Mouse (Mus musculus) lung, embryonic 16.5 days (tissue): ENCODE data around the gene Crtac1. TPM values are rescaled to one million over a fixed set of nuclear protein-coding genes. Genes with fewer than 3 reads are reported as not detected.

Source experiments
- ATAC-seq: fragments of 200-750 bp; cut with Nextera tagmentation; 2 replicates; pipeline ENCODE4 v1.8.0; 2017; ENCODE audit warnings: low read depth, mild to moderate bottlenecking, moderate library complexity
- H3K27ac ChIP-seq: fragments of 300-500 bp; sonication (generic); 2 replicates; pipeline ENCODE4 v1.5.1; 2014; ENCODE audit warnings: mild to moderate bottlenecking, control low read depth, low read length
- H3K27me3 ChIP-seq: fragments of 300-500 bp; sonication (generic); 2 replicates; pipeline ENCODE4 v1.6.1; 2014; ENCODE audit warnings: low read depth, low read length, mixed read lengths; ENCODE audit not compliant: control insufficient read depth, insufficient read depth
- H3K36me3 ChIP-seq: fragments of 300-500 bp; sonication (generic); 2 replicates; pipeline ENCODE4 v1.6.1; 2014; ENCODE audit warnings: low read length; ENCODE audit not compliant: control insufficient read depth, insufficient read depth
- H3K4me1 ChIP-seq: fragments of 300-500 bp; sonication (generic); replicated peaks from 2 replicates; pipeline ENCODE4 v1.6.1; 2014; ENCODE audit warnings: low read length, mixed read lengths; ENCODE audit not compliant: control insufficient read depth, insufficient read depth
- H3K4me2 ChIP-seq: fragments of 300-500 bp; sonication (generic); 2 replicates; pipeline ENCODE4 v1.6.1; 2014; ENCODE audit warnings: low read depth, low read length, control low read depth
- H3K4me3 ChIP-seq: fragments of 300-500 bp; sonication (generic); 2 replicates; pipeline ENCODE4 v1.5.1; 2014; ENCODE audit warnings: mild to moderate bottlenecking, low read length, control low read depth
- H3K9ac ChIP-seq: fragments of 300-500 bp; sonication (generic); 2 replicates; pipeline ENCODE4 v1.6.1; 2014; ENCODE audit warnings: low read length, control low read depth
- H3K9me3 ChIP-seq: fragments of 300-500 bp; sonication (generic); 2 replicates; pipeline ENCODE4 v1.6.1; 2016; ENCODE audit warnings: low read length; ENCODE audit not compliant: control insufficient read depth
- WGBS: fragments of 180-500 bp; shearing (Covaris S2); extraction: QIAGEN DNeasy Blood & Tissue Kit; methylation state at CpG from one replicate; pipeline ENCODE4 v1.1.7; 2014; 5-methylcytosine and 5-hydroxymethylcytosine counted together
- polyA plus RNA-seq: library from polyadenylated mRNA; unstranded; fragments of >200 nt; fragmentation: Nextera tagmentation; extraction: Ambion mirVana; gene quantifications from 2 replicates; pipeline ENCODE4 v1.2.1, GENCODE M21; 2015

Crtac1 gene
- polyA plus RNA-seq, 1 experiment from 2014 or later: 1.0 TPM

DNA sequence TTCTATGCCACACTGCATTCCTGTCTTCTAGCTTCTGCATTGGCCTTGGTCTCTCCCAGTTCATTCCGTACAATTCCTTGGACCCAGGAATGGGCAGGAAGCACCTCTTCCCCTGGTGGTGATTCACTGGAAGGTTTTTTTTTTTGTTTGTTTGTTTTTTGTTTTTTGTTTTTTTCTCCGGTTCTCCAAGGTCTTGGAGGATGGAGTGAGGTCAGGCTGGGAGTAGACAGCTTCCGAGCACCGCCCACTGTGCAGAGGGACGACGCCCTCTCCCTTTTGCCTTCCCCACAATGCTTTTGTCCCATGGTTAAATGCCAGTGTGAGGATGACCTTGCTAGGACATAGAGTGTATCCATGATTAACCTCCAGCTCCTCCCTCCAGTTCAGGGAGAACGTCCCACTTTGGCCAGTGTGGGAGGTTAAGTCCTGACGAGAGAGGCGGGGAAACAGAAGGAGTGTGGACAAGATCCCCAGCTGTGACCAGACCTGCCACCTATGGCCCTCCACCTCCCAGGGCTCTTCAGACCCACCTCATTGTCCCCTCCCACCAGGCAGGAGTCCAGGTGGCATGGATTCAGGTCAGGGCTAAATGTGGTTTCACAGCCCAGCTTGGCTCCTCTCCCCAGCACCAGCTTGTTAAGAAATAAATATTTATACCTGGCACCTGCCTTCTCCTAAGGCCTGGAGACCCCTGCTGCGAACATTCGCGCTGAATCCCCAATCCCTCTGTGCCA is 109.1 kb downstream of the Crtac1 start:
- Histone ChIP-seq H3K4me3 (no peak overlapping the region), H3K4me2 (no peak overlapping the region), H3K9ac (no peak overlapping the region), H3K36me3 (no peaks in the 10 kb centered on the region), H3K4me1 (no peaks in the 10 kb centered on the region), H3K27me3 (peaks cover 2% of the 10 kb centered on the region; the same call in 1 of the 2 replicates), H3K9me3 (no peaks in the 10 kb centered on the region), H3K27ac (no peak overlapping the region)
- no peak for ATAC-seq
- WGBS: 49% methylated on average over 12 of the region's 12 CpGs

DNA sequence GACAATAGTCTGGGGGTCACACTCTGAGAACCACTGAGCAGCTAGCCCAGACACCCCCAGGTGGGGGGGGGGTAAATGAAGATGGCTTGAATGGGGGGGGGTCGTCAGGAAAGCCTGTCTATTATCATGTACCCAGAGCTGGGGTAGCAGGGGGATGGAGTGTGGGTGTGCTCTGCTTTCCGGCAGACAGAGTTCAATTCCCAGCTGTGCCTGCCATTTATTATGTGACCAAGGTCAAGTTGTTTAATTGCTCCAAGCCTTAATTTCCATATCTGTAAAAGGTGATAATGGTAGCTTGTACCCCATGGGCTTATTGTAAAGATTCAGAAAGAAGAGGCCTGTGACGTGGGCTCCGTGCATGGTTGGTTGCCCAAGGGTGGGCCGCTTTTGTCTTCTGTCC is 109.6 kb downstream of the Crtac1 start:
- H3K4me1 ChIP-seq: 0 out of 2 replicates have a peak, but pooled peaks cover under 1% of the 10 kb centered on the region
- H3K27ac ChIP-seq: no peak overlapping the region
- H3K36me3 ChIP-seq: no peaks in the 10 kb centered on the region
- no peak overlapping the region for H3K4me3 ChIP-seq
- H3K9ac ChIP-seq: no peak overlapping the region
- no peak for ATAC-seq
- WGBS: 49% methylated on average over 5 of the region's 5 CpGs
- H3K9me3 ChIP-seq: no peaks in the 10 kb centered on the region
- no peak overlapping the region for H3K4me2 ChIP-seq
- peaks cover 2% of the 10 kb centered on the region; the same call in 1 of the 2 replicates for H3K27me3 ChIP-seq

DNA sequence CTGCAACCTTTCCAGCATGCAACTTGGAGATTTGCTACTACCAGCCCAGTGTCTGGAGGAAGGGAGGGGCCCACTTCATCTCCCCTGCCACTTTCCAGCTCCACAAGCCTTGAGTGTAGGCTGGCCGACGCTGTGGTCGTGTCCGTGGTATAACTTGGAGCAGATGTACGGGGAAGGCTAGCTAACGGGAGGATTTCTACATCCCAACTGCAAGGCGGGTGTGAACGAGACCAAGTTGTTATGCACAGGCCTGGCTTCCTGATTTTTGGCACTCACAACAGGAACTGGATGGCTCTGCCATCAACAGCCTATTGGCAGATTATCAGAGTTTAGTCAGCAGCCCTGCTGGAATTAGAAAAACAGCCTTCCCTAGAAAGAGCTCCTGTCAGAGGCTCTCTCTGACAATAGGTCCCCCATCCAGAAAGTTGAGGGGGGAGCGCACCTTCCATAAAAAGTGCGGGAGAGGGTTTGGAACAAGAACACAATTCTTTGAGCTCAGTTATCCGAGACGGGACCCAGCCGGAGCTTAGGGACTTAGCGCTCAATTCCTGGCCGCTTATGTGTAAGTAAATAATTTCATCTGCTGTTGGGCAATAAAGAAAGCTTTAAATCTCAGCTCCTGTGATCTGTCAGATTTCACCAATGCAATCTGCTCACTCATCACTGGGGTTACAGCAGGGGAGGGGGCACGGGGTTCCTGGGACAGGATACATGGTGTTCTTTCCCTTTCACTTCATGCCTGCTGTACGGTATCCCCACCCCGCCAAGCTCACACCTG is 113.7 kb downstream of the Crtac1 start:
- Histone ChIP-seq H3K4me1 (peaks cover 10% of the 10 kb centered on the region; the same call in 1 of the 2 replicates), H3K36me3 (no peaks in the 10 kb centered on the region), H3K4me2 (no peak overlapping the region), H3K9ac (no peak overlapping the region), H3K4me3 (no peak overlapping the region), H3K27me3 (peaks cover 2% of the 10 kb centered on the region; the same call in 1 of the 2 replicates), H3K9me3 (no peaks in the 10 kb centered on the region), H3K27ac (no peak overlapping the region)
- peak; percentile 67 for ATAC-seq
- 34% methylated on average over 18 of the region's 18 CpGs for WGBS

DNA sequence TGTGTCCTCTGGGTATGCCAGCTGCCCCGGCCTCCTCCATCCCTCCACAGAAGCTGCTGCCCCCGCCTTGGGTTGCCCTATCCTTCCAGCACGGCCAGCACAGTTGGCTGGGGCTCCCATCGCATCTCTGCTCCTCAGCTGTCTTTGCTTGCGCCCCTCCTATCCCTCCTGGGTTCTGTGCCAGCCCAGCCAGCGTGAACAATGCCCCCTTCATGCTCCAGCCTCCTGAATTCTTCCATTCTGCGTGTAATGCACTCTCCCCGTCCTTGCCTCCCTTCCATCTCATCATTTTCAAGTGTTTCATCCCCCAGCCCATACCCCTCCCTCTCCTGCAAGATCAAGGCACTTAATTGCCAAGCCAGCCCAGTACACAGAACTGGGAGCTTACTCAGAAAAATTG is 114.6 kb downstream of the Crtac1 start:
- peaks cover 10% of the 10 kb centered on the region; the same call in 1 of the 2 replicates for H3K4me1 ChIP-seq
- ATAC-seq: no peak
- H3K9me3 ChIP-seq: no peaks in the 10 kb centered on the region
- 0 out of 2 replicates have a peak overlapping the region, but pooled peaks have one; percentile 13 for H3K27ac ChIP-seq
- no peak overlapping the region for H3K4me3 ChIP-seq
- no peak overlapping the region for H3K4me2 ChIP-seq
- H3K36me3 ChIP-seq: no peaks in the 10 kb centered on the region
- no peak overlapping the region for H3K9ac ChIP-seq
- 52% methylated on average over 8 of the region's 8 CpGs for WGBS
- peaks cover 2% of the 10 kb centered on the region; the same call in 1 of the 2 replicates for H3K27me3 ChIP-seq

DNA sequence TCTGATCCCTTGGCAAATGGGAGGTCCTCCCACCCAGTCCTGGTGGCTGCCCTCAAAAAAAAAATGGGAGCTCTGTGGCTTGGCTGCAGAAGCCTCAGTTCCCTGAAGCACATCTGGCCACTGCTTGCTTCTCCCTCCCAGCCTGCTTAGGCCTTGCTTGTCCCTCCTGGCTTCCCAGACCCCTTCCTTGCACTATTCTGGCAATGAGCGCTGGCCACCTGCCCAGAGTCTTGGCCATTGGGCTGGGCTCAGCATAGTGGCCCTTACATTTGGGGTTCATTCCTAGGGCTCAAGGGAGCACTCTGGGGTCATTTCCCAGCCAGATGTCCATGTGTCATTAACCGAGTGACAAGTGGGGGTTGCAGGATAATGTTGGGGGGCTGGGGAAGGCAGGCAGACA is 115.1 kb downstream of the Crtac1 start:
- Histone ChIP-seq H3K4me3 (no peak overlapping the region), H3K36me3 (no peaks in the 10 kb centered on the region), H3K9me3 (no peaks in the 10 kb centered on the region), H3K27me3 (peaks cover 2% of the 10 kb centered on the region; the same call in 1 of the 2 replicates), H3K4me2 (no peak overlapping the region), H3K4me1 (peaks cover 10% of the 10 kb centered on the region; the same call in 1 of the 2 replicates), H3K27ac (no peak overlapping the region), H3K9ac (no peak overlapping the region)
- WGBS: 72% methylated on average over 2 of the region's 2 CpGs
- peak; percentile 57 for ATAC-seq

DNA sequence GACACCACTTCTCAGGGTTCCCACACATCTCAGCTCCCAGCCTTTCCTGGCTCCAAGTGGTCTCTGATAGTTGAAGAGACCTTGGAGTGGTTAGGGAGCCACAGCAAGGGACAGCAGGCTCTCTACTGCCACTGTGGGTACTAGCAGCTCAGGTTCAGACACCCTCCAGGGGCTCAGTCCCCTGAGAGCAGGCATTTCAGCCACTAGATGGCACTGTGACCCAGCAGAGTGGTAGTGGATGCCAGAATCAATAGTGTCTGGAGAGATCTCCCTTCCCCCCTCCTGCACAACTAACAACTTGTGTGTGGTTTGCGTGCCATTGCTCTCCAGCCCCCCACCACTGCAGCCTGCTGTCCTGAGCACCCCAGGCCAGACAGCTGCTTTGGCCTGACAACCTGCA is 115.7 kb downstream of the Crtac1 start:
- no peaks in the 10 kb centered on the region for H3K36me3 ChIP-seq
- H3K27me3 ChIP-seq: peaks cover 2% of the 10 kb centered on the region; the same call in 1 of the 2 replicates
- 6% methylated on average over 1 of the region's 1 CpGs for WGBS
- H3K4me3 ChIP-seq: no peak overlapping the region
- H3K4me1 ChIP-seq: peaks cover 10% of the 10 kb centered on the region; the same call in 1 of the 2 replicates
- ATAC-seq: peak; percentile 64
- no peak overlapping the region for H3K9ac ChIP-seq
- H3K27ac ChIP-seq: no peak overlapping the region
- H3K9me3 ChIP-seq: no peaks in the 10 kb centered on the region
- no peak overlapping the region for H3K4me2 ChIP-seq

DNA sequence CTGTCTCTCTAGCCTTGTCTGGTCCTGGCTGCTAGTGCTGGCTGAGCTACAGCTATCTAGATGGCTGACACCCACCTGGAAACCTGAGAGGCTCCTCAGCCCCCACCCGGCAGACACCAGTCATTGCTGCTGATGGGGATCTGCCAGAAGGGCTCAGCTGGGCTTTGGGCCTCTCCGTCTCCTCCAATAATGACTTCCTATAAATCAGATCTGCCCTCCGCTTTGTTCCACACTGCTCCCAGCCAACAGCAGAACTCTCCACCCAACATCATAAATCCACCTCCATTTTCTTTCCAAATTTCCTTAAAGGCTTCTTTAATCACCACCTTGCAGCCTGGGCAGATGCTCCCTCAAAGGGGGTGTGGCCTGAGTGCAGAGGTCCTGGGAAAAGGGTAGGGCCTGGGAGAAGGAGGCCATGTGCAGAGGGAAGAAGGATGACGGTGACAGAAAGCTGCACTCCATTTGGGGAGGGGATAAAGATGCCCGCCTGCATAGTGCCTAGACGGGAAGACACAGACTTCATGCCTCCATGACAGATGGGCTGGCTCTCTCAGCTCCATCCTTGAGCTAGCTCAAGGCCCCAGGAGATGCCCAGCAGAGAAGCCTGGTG is 116.4 kb downstream of the Crtac1 start:
- Histone ChIP-seq H3K27ac (no peak overlapping the region), H3K4me2 (no peak overlapping the region), H3K4me1 (peaks cover 10% of the 10 kb centered on the region; the same call in 1 of the 2 replicates), H3K9ac (no peak overlapping the region), H3K36me3 (no peaks in the 10 kb centered on the region), H3K27me3 (peaks cover 2% of the 10 kb centered on the region; the same call in 1 of the 2 replicates), H3K4me3 (no peak overlapping the region), H3K9me3 (no peaks in the 10 kb centered on the region)
- no peak for ATAC-seq
- 56% methylated on average over 6 of the region's 6 CpGs for WGBS

DNA sequence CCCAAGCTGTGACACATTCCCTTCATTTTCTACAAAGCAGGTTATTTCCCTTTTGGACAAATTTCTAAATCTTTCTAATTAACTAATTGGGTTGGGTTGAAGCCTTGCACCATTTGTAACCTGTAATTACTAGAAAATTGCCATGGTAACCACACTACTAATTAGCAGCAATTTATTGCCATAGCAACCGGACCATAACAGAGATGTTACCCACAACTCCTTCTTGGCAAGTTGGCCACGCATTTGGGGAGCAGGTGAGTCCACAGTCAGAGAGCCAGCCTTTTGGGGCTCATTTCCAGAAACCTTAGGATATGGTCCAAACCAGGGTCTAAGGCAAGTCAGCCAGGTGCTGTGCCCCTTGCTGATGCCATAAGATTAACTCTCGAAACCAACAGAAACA is 119.4 kb downstream of the Crtac1 start:
- Histone ChIP-seq H3K9ac (no peak overlapping the region), H3K4me2 (no peak overlapping the region), H3K4me3 (no peak overlapping the region), H3K27me3 (no peaks in the 10 kb centered on the region), H3K27ac (no peak overlapping the region), H3K4me1 (peaks cover 10% of the 10 kb centered on the region; the same call in 1 of the 2 replicates), H3K36me3 (no peaks in the 10 kb centered on the region), H3K9me3 (no peaks in the 10 kb centered on the region)
- WGBS: 76% methylated on average over 3 of the region's 3 CpGs
- ATAC-seq: no peak

DNA sequence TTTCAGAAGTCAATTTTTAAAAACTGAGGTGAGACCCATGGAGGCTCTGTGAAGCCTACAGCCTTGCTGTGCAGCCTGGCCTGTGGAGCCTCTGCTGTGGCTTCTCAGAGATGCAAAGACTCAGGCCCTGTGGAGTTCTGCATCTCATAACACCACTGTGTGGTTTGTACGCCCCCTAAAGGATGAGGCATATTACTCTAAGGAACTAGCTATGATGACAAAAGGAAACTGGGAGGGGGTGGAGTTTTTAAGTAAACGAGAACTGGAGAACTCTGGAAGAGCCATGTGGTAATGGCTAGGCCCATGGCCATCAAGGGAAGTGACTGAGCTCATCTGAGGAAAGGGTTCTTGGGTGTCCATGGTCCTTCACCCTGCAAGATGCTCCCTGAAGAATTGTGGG is 120.3 kb downstream of the Crtac1 start:
- 22% methylated on average over 2 of the region's 2 CpGs for WGBS
- no peak overlapping the region for H3K27ac ChIP-seq
- no peaks in the 10 kb centered on the region for H3K27me3 ChIP-seq
- H3K9ac ChIP-seq: no peak overlapping the region
- no peaks in the 10 kb centered on the region for H3K9me3 ChIP-seq
- H3K4me1 ChIP-seq: peaks cover 6% of the 10 kb centered on the region
- no peak overlapping the region for H3K4me3 ChIP-seq
- no peak overlapping the region for H3K4me2 ChIP-seq
- ATAC-seq: no peak
- H3K36me3 ChIP-seq: no peaks in the 10 kb centered on the region
